Mouse (Mus musculus) neural tube, embryonic 14.5 days (tissue): Measurements from ENCODE around the gene Ndufab1. TPM values are rescaled to one million over a fixed set of nuclear protein-coding genes. Genes with fewer than 3 reads are reported as not detected.

Experiments used
- ATAC-seq: fragments of 200-750 bp; cut with Nextera tagmentation; 2 replicates; pipeline ENCODE4 v1.8.0; 2017; ENCODE audit warnings: low read depth, mild to moderate bottlenecking, moderate TSS enrichment, moderate library complexity
- H3K27ac ChIP-seq: fragments of 300-500 bp; sonication (generic); 2 replicates; pipeline ENCODE4 v1.5.1; 2014; ENCODE audit warnings: low read depth, mild to moderate bottlenecking, control low read depth, low read length, moderate library complexity, mixed read lengths
- H3K27me3 ChIP-seq: fragments of 300-500 bp; sonication (generic); 2 replicates; pipeline ENCODE4 v1.6.1; 2014; ENCODE audit warnings: low read length; ENCODE audit not compliant: control insufficient read depth, insufficient read depth
- H3K36me3 ChIP-seq: fragments of 300-500 bp; sonication (generic); 2 replicates; pipeline ENCODE4 v1.6.1; 2014; ENCODE audit warnings: low read length, mixed read lengths; ENCODE audit not compliant: control insufficient read depth, insufficient read depth
- H3K4me1 ChIP-seq: fragments of 300-500 bp; sonication (generic); 2 replicates; pipeline ENCODE4 v1.6.1; 2014; ENCODE audit warnings: low read length; ENCODE audit not compliant: control insufficient read depth, insufficient read depth
- H3K4me2 ChIP-seq: fragments of 300-500 bp; sonication (generic); 2 replicates; pipeline ENCODE4 v1.6.1; 2014; ENCODE audit warnings: mild to moderate bottlenecking, low read depth, low read length, control low read depth
- H3K4me3 ChIP-seq: fragments of 300-500 bp; sonication (generic); 2 replicates; pipeline ENCODE4 v1.5.1; 2014; ENCODE audit warnings: low read depth, low read length, control low read depth, mixed read lengths
- H3K9ac ChIP-seq: fragments of 300-500 bp; sonication (generic); replicated peaks from 2 replicates; pipeline ENCODE4 v1.6.1; 2014; ENCODE audit warnings: low read depth, mild to moderate bottlenecking, control low read depth, low read length, mixed read lengths
- H3K9me3 ChIP-seq: fragments of 300-500 bp; sonication (generic); 2 replicates; pipeline ENCODE4 v1.6.1; 2016; ENCODE audit warnings: low read length; ENCODE audit not compliant: control insufficient read depth
- WGBS: fragments of 180-500 bp; shearing (Covaris S2); extraction: QIAGEN DNeasy Blood & Tissue Kit; methylation state at CpG from one replicate; pipeline ENCODE4 v1.1.7; 2014; 5-methylcytosine and 5-hydroxymethylcytosine counted together
- polyA plus RNA-seq: library from polyadenylated mRNA; unstranded; fragments of >200 nt; fragmentation: Nextera tagmentation; extraction: Ambion mirVana; gene quantifications from 2 replicates; pipeline ENCODE4 v1.2.1, GENCODE M21; 2014

Gene Ndufab1
- polyA plus RNA-seq, 1 experiment from 2014 or later, result 725 TPM

- H3K36me3 ChIP-seq, result peaks cover 13% of the 10 kb centered on the region; the same call in 1 of the 2 replicates
- H3K4me1 ChIP-seq, result no peaks in the 10 kb centered on the region
- no peak overlapping the region for H3K9ac ChIP-seq
- no peak for ATAC-seq
- H3K27ac ChIP-seq, result no peak overlapping the region
- no peak overlapping the region for H3K4me3 ChIP-seq
- H3K27me3 ChIP-seq, result no peaks in the 10 kb centered on the region
- no peak overlapping the region for H3K4me2 ChIP-seq
- H3K9me3 ChIP-seq, result no peaks in the 10 kb centered on the region
- 92% methylated on average over 1 of the region's 1 CpGs for WGBS
Measured at GRCm38 (mm10) chr7:122050834-122051233, 50.9 kb downstream of the Ndufab1 start.

DNA sequence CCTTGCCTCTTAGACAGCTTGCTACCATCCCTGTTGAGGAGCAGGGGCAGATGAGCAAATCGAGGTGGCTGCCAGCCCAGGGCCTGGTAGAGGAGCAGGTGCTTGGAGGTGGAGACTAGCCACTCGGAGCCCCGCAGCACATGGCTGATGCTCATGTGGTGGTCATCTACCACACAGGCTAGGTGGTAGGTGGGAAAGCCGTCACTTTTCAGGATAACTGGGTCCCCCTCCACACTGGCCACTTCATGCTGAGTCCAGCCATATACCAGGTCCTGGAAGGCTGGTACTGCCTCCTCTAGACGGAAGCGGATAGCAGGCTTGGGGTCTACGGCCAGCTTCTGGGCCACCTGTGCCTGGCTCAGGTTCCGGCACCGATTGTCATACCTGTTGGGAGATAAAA lies 53.5 kb downstream of the Ndufab1 start:
- no peak for ATAC-seq
- no peak overlapping the region for H3K9ac ChIP-seq
- WGBS, result 96% methylated on average over 9 of the region's 9 CpGs

DNA sequence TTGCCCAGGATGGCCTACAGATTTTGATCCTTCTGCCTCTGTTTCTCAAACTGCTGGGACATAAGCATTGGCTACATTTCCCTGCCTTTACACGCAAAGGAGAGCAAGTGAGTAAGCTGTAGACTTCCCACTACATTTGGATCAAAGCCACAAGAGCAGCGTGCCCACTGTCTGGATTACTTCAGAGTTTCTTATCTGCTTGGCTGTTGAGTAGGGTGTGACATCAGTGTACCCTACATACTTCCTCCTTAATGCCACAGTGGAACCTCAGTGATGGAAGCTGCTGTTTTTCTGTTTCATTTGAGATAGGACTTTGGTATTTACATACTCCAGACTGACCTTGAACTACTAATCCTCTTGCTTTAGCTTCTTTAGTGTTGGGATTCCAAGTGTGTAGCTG lies 54.9 kb downstream of the Ndufab1 start:
- H3K9ac ChIP-seq, result no peak overlapping the region
- no peak overlapping the region for H3K27ac ChIP-seq
- no peaks in the 10 kb centered on the region for H3K27me3 ChIP-seq
- no peaks in the 10 kb centered on the region for H3K4me1 ChIP-seq
- ATAC-seq, result no peak
- no peak overlapping the region for H3K4me3 ChIP-seq
- WGBS, result 89% methylated on average over 2 of the region's 2 CpGs
- no peaks in the 10 kb centered on the region for H3K9me3 ChIP-seq
- H3K36me3 ChIP-seq, result peaks cover 13% of the 10 kb centered on the region; the same call in 1 of the 2 replicates
- H3K4me2 ChIP-seq, result no peak overlapping the region

More for the DNA sequence above, 53.5 kb downstream of the Ndufab1 start:
- no peaks in the 10 kb centered on the region for H3K4me1 ChIP-seq
- peaks cover 13% of the 10 kb centered on the region; the same call in 1 of the 2 replicates for H3K36me3 ChIP-seq
- H3K9me3 ChIP-seq, result no peaks in the 10 kb centered on the region
- no peaks in the 10 kb centered on the region for H3K27me3 ChIP-seq
- no peak overlapping the region for H3K4me3 ChIP-seq
- H3K27ac ChIP-seq, result no peak overlapping the region
- no peak overlapping the region for H3K4me2 ChIP-seq

DNA sequence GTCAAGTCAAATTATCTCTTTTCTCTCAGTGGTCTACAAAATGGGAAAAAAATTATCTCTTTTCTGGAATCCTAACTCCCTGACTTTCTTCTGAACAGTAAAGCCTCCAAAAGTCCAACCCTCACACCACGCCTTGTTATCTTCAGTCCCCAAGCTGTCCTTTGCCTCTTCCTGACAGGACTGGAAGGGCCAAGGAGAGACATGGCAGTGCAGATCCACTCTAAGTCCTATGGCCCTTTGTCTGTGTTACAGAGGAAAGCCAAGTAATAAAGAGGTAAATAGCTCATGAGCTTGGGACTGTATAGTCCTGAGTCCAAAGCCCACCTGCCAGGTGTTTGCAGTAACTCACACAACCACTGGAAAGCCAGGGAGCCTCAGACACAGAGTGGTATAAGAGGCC lies 56.0 kb downstream of the Ndufab1 start:
- Histone ChIP-seq H3K27ac (no peak overlapping the region), H3K9ac (no peak overlapping the region), H3K4me2 (no peak overlapping the region), H3K4me3 (no peak overlapping the region), H3K27me3 (no peaks in the 10 kb centered on the region), H3K4me1 (no peaks in the 10 kb centered on the region), H3K9me3 (no peaks in the 10 kb centered on the region), H3K36me3 (peaks cover 19% of the 10 kb centered on the region; the same call in 1 of the 2 replicates)
- ATAC-seq, result no peak
- WGBS, result 97% methylated on average over 1 of the region's 1 CpGs

- Histone ChIP-seq H3K9me3 (no peaks in the 10 kb centered on the region), H3K4me3 (no peak overlapping the region), H3K36me3 (peaks cover 19% of the 10 kb centered on the region; the same call in 1 of the 2 replicates), H3K9ac (no peak overlapping the region), H3K27ac (no peak overlapping the region), H3K4me2 (no peak overlapping the region), H3K4me1 (no peaks in the 10 kb centered on the region), H3K27me3 (no peaks in the 10 kb centered on the region)
- WGBS, result 90% methylated on average over 4 of the region's 4 CpGs
- ATAC-seq, result no peak
Measured at GRCm38 (mm10) chr7:122045181-122045634, 56.5 kb downstream of the Ndufab1 start.

GRCm38 (mm10) chr7:122044106-122044505 lies 57.6 kb downstream of the Ndufab1 start:
- peaks cover 19% of the 10 kb centered on the region; the same call in 1 of the 2 replicates for H3K36me3 ChIP-seq
- ATAC-seq, result no peak
- H3K4me2 ChIP-seq, result no peak overlapping the region
- WGBS, result 93% methylated on average over 8 of the region's 8 CpGs
- no peak overlapping the region for H3K9ac ChIP-seq
- no peak overlapping the region for H3K27ac ChIP-seq
- H3K9me3 ChIP-seq, result no peaks in the 10 kb centered on the region
- no peaks in the 10 kb centered on the region for H3K4me1 ChIP-seq
- H3K4me3 ChIP-seq, result no peak overlapping the region
- H3K27me3 ChIP-seq, result no peaks in the 10 kb centered on the region

Other genes starting within 250 kb of the Ndufab1 start
- 0.21 TPM in 1 of 2 replicates, not detected in the other for gene Scnn1b, start 236.8 kb downstream of the Ndufab1 start, polyA plus RNA-seq
- 27.3 and 30.1 TPM in 2 replicates for gene Cog7, start 120.2 kb downstream of the Ndufab1 start, polyA plus RNA-seq
- 25.7 and 46.6 TPM in 2 replicates for gene Gga2, start 80.7 kb downstream of the Ndufab1 start, polyA plus RNA-seq
- gene Ubfd1, start 34.7 kb downstream of the Ndufab1 start, polyA plus RNA-seq, result 98.4 and 102 TPM in 2 replicates
- 10.7 and 11.2 TPM in 2 replicates for gene Ears2, start 34.6 kb downstream of the Ndufab1 start, polyA plus RNA-seq
- 5.3 and 6.2 TPM in 2 replicates for gene Palb2, start 31.1 kb upstream of the Ndufab1 start, polyA plus RNA-seq
- gene Dctn5, start 31.2 kb upstream of the Ndufab1 start, polyA plus RNA-seq, result 162 TPM in 2 replicates
- 5.0 and 10.4 TPM in 2 replicates for gene Plk1, start 57.6 kb upstream of the Ndufab1 start, polyA plus RNA-seq
- 0.81 and 2.2 TPM in 2 replicates for gene Ern2, start 84.3 kb upstream of the Ndufab1 start, polyA plus RNA-seq
- 0.84 and 0.96 TPM in 2 replicates for gene Chp2, start 117.6 kb upstream of the Ndufab1 start, polyA plus RNA-seq
- gene Prkcb, start 186.9 kb upstream of the Ndufab1 start, polyA plus RNA-seq, result 131 and 170 TPM in 2 replicates